Mouse (Mus musculus) cerebellum, adult 2 months (tissue): ENCODE measurements around the gene Fam228a.

Experiments used
- CTCF ChIP-seq: fragments of 200-500 bp; IDR thresholded peaks from 2 replicates; pipeline ENCODE4 v1.5.1; 2011; ENCODE audit warnings: low read depth, mild to moderate bottlenecking, control low read depth, low read length, moderate library complexity, borderline replicate concordance; ENCODE audit not compliant: insufficient read depth
- POLR2A ChIP-seq: fragments of 200-500 bp; IDR thresholded peaks from 2 replicates; pipeline ENCODE4 v1.6.1; 2011; ENCODE audit warnings: low read length, control low read depth, borderline replicate concordance; ENCODE audit not compliant: insufficient read depth

DNA sequence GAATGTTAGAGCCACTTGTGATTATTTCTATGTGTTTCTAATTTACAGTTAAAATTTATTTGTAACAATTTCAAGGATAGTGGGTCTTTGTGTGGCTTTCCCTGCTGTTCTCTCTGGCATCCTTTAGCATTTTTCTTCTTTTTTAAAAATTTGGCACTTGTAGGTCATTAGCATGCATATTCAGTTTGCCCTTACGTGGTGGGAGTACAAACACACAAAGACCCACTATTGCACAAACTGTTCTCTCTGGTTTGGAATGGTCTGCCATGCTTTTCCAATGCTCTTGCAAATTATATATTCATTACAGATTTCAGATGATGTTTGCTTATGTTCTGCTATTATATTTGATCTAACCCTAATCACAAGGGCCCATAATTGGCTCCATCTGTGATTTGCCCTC is 61.9 kb downstream of the Fam228a start:
- no peak for TF ChIP-seq CTCF
- TF ChIP-seq POLR2A, result no peak
